Mouse (Mus musculus) Patski (cell line): ENCODE measurements around the gene Arhgap10. TPM values are rescaled to one million over a fixed set of nuclear protein-coding genes. Genes with fewer than 3 reads are reported as not detected.

Experiments
- ATAC-seq: fragments of 100-300 bp; one replicate; pipeline ENCODE4 v1.8.0; 2021
- CTCF ChIA-PET: fragments of 350-600 bp; sonication (Branson Sonifier 250); formaldehyde crosslinking; loops from one replicate; lab custom pipeline; 2022; ENCODE audit warnings: inconsistent platforms; lab: Charles Lee
- POLR2A ChIA-PET: fragments of 350-600 bp; sonication (Branson Sonifier 250); formaldehyde crosslinking; loops from one replicate; lab custom pipeline; 2022; ENCODE audit warnings: antibody characterized with exemption, inconsistent platforms; lab: Charles Lee
- DNase-seq: peaks from one replicate; pipeline ENCODE4 v3.0.0-alpha.2; 2011; ENCODE audit warnings: low read depth, low spot score
- H3K27me3 ChIP-seq: fragments of 371-371 bp; one replicate; pipeline ENCODE4 v1.5.1; 2021
- CTCF ChIP-seq: fragments of 100-300 bp; IDR thresholded peaks from one replicate; pipeline ENCODE4 v1.5.1; 2021
- in situ Hi-C: fragments of 300-500 bp; cut with MboI; formaldehyde crosslinking; loops from 3 replicates; pipeline ENCODE4 v1.11.1; 2018; ENCODE audit warnings: low pct_unique_long_range_greater_than_20kb, mixed read lengths
- polyA plus RNA-seq: library from polyadenylated mRNA; unstranded; gene quantifications from one replicate; pipeline ENCODE4 v1.2.3, GENCODE M21; 2021

Gene Arhgap10
- polyA plus RNA-seq, 1 experiment from 2014 or later: 45.5 TPM

DNA sequence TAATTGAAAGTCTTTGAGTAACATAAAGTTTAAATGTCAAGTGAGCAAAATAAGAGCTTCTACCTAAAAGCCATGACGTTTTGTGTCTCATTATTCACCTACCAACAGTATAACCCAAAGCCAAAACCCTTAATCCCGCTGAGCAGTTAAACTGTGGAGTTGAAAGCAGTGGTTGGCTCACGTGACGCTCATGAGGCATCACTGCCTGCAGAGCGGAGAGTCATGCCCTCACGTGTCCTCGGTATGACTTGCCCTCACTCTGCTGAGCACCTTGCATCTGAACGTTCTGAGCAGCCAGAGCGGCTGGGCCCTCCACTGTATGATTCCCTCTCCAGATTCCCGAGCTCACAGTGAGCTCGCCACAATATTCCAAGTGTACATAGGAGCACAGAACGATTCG lies 96.2 kb downstream of the Arhgap10 start:
- DNase-seq (no peak), ATAC-seq (no peak)
- POLR2A ChIA-PET: interaction anchor here (1.6 kb wide), 1 partner anchor 127 kb away, joined by 6 read pairs; the partner anchor contains the start of gene Prmt9
- CTCF ChIA-PET: interaction anchor here (1.0 to 2.2 kb wide), 6 partner anchors 10 to 130 kb away, joined by 3 to 8 read pairs (median 3); no protein-coding TSS in a partner anchor
- no peaks in the 10 kb centered on the region for H3K27me3 ChIP-seq
- in situ Hi-C loops: loop anchor here (10.0 to 25.0 kb wide), 3 partner anchors 93 to 591 kb away; partner anchors contain the start of genes Arhgap10 and Prmt9
- no peak for TF ChIP-seq CTCF

GRCm38 (mm10) chr8:77419731-77420130 lies 98.0 kb downstream of the Arhgap10 start:
- ChIA-PET POLR2A (interaction anchor here (1.1 to 1.6 kb wide), 3 partner anchors 97 to 129 kb away, joined by 4 to 6 read pairs (median 5); partner anchors contain the start of genes Arhgap10 and Prmt9), CTCF (interaction anchor here (0.8 to 2.4 kb wide), 22 partner anchors 8 to 132 kb away, joined by 3 to 15 read pairs (median 4); partner anchors contain the start of gene Prmt9)
- peak; percentile 88 for TF ChIP-seq CTCF
- H3K27me3 ChIP-seq: no peaks in the 10 kb centered on the region
- DNase-seq (no peak), ATAC-seq (peak; percentile 65)
- in situ Hi-C loops: loop anchor here (10.0 to 25.0 kb wide), 3 partner anchors 95 to 593 kb away; partner anchors contain the start of genes Arhgap10 and Prmt9

- TF ChIP-seq CTCF: no peak
- ATAC-seq (no peak), DNase-seq (no peak)
- POLR2A ChIA-PET: no interaction called here
- in situ Hi-C loops: loop anchor here (25.0 kb wide), 1 partner anchor 596 kb away; no protein-coding TSS in a partner anchor
- CTCF ChIA-PET: no interaction called here
- no peaks in the 10 kb centered on the region for H3K27me3 ChIP-seq
Measured at GRCm38 (mm10) chr8:77416738-77417137, 101.0 kb downstream of the Arhgap10 start.

DNA sequence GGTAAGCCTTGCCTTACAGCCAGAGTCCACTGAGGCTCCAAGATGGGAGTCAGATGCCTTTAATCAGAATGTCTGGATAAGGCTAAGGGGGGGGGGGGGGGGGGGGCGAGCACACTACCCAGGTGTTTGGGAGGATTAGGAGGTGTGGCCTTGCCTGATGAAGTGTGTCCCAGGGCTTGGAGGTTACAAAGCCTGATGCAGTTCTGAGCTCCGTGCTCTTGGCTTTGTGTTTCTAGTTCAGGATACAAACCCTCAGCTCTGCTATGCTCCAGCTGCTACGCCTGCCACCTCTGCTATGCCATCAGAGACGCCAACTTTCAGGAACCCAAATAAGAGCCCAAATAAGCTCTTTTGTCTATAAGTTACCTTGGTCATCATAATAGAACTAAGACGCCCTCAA lies 101.7 kb downstream of the Arhgap10 start:
- DNase-seq (no peak), ATAC-seq (no peak)
- in situ Hi-C loops: loop anchor here (25.0 kb wide), 1 partner anchor 596 kb away; no protein-coding TSS in a partner anchor
- no peak for TF ChIP-seq CTCF
- ChIA-PET POLR2A (no interaction called here), CTCF (no interaction called here)
- no peaks in the 10 kb centered on the region for H3K27me3 ChIP-seq

DNA sequence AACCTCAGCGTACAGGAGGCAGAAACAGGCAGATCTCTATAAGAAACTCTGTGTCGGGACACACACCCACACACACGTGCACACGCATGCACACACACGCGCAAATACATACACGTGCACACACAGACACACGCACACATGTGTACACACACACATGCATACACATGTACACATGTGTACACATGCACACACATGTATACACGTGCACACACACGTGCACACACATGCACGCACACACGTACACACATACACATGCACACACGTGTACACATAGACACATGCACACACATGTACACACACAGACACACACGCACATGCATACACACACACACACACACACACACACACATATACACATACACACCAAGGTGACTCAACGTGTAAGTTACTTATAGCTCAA lies 106.5 kb downstream of the Arhgap10 start:
- ChIA-PET CTCF (interaction anchor here (0.7 to 0.9 kb wide), 2 partner anchors 9 to 10 kb away, joined by 3 to 4 read pairs; no protein-coding TSS in a partner anchor), POLR2A (no interaction called here)
- no peak for ATAC-seq
- no peak for TF ChIP-seq CTCF
- no peak for DNase-seq
- in situ Hi-C loops: loop anchor here (25.0 kb wide), 1 partner anchor 601 kb away; no protein-coding TSS in a partner anchor
- H3K27me3 ChIP-seq: no peaks in the 10 kb centered on the region

DNA sequence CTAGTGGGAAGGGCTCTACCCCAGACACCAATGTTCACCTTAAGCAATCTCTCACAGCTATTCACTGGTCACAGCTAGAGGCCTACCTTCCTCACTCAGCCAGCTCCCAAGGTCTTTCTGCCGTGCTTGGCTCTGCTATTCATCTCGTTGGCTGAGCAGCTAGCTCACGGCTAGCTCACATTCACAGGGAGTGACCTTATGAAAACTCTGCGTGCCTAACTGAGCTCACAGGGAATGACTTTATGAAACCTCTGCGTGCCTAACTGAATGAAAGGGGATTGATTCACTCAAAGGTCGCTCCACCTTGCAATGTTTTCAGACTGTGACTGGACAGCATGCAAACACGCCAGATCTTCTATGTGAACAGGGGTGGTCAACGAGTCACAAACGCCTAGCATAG lies 107.4 kb downstream of the Arhgap10 start:
- CTCF ChIA-PET: interaction anchor here (1.5 kb wide), 1 partner anchor 9 kb away, joined by 6 read pairs; no protein-coding TSS in a partner anchor
- in situ Hi-C loops: loop anchor here (25.0 kb wide), 1 partner anchor 602 kb away; no protein-coding TSS in a partner anchor
- H3K27me3 ChIP-seq: no peaks in the 10 kb centered on the region
- POLR2A ChIA-PET: interaction anchor here (0.5 kb wide), 1 partner anchor 22 kb away, joined by 6 read pairs; no protein-coding TSS in a partner anchor
- TF ChIP-seq CTCF: no peak
- ATAC-seq (no peak), DNase-seq (no peak)

GRCm38 (mm10) chr8:77408527-77409215 lies 109.1 kb downstream of the Arhgap10 start:
- CTCF ChIA-PET: interaction anchor here (0.6 to 2.7 kb wide), 3 partner anchors 12 to 1340 kb away, joined by 3 to 5 read pairs (median 3); no protein-coding TSS in a partner anchor
- H3K27me3 ChIP-seq: no peaks in the 10 kb centered on the region
- POLR2A ChIA-PET: no interaction called here
- TF ChIP-seq CTCF: no peak
- no peak for DNase-seq
- in situ Hi-C loops: loop anchor here (25.0 kb wide), 1 partner anchor 604 kb away; no protein-coding TSS in a partner anchor
- ATAC-seq: no peak

- ChIA-PET CTCF (interaction anchor here (0.7 to 2.7 kb wide), 2 partner anchors 10 to 1338 kb away, joined by 3 to 5 read pairs; no protein-coding TSS in a partner anchor), POLR2A (no interaction called here)
- in situ Hi-C loops: loop anchor here (25.0 kb wide), 1 partner anchor 605 kb away; no protein-coding TSS in a partner anchor
- TF ChIP-seq CTCF: no peak
- H3K27me3 ChIP-seq: no peaks in the 10 kb centered on the region
- DNase-seq (no peak), ATAC-seq (no peak)
Measured at GRCm38 (mm10) chr8:77406846-77407245, 110.9 kb downstream of the Arhgap10 start.

DNA sequence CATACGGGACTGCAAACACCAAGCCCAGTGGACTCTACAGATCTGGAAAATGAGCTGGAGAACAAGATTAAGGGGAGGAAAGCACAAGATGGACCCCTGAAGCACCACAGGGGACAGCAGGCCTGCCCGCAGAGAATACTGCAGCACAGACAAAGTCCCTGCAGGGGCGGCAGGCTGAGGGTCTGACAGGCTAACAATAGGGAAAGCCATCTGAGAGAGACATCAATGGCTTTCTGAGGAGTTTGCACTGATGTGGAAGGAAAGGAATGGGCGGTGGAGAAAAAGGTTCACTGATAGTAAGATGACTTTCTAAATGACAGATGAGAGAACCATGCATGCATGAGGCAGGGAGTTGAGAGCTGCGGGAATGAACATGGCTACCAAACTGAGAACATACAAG lies 111.3 kb downstream of the Arhgap10 start:
- in situ Hi-C loops: loop anchor here (25.0 kb wide), 1 partner anchor 606 kb away; no protein-coding TSS in a partner anchor
- TF ChIP-seq CTCF: no peak
- ChIA-PET POLR2A (no interaction called here), CTCF (interaction anchor here (0.7 to 2.7 kb wide), 2 partner anchors 10 to 1338 kb away, joined by 3 to 5 read pairs; no protein-coding TSS in a partner anchor)
- ATAC-seq (no peak), DNase-seq (no peak)
- H3K27me3 ChIP-seq: no peaks in the 10 kb centered on the region

DNA sequence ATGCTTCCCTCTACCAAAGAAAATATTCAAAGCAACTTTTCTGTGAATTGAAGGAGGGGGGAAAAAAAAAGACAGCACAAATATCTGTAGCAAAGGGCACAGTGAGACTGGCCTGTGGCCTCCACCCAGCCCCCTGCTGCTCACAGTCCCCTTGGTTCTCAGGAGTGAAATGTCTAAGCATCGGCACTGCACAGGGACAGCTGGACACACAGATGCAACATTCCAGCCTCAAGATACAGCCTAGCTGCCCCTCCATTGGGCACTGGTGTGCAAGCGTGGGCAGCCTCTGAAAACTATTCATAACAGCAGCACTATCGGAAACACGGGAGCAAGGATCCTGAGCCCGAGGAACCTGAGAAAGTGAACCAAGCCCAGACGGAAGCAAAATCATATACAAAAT lies 113.7 kb downstream of the Arhgap10 start:
- POLR2A ChIA-PET: no interaction called here
- TF ChIP-seq CTCF: no peak
- DNase-seq (no peak), ATAC-seq (no peak)
- in situ Hi-C loops: loop anchor here (25.0 kb wide), 1 partner anchor 608 kb away; no protein-coding TSS in a partner anchor
- CTCF ChIA-PET: interaction anchor here (1.5 kb wide), 1 partner anchor 120 kb away, joined by 3 read pairs; no protein-coding TSS in a partner anchor
- no peaks in the 10 kb centered on the region for H3K27me3 ChIP-seq
